Mouse (Mus musculus): ENCODE data around the gene Pnkp. TPM values are rescaled to one million over a fixed set of nuclear protein-coding genes. Genes with fewer than 3 reads are reported as not detected.

Gene Pnkp
- total RNA-seq, 4 experiments from 2014 or later: 17.8 to 20.6 (median 19.6) TPM

- DNase-seq (ENCODE audit: low spot score): no peak
These were observed 30.2 kb upstream of the Pnkp start for GRCm38 (mm10) chr7:44826771-44827170.

DNA sequence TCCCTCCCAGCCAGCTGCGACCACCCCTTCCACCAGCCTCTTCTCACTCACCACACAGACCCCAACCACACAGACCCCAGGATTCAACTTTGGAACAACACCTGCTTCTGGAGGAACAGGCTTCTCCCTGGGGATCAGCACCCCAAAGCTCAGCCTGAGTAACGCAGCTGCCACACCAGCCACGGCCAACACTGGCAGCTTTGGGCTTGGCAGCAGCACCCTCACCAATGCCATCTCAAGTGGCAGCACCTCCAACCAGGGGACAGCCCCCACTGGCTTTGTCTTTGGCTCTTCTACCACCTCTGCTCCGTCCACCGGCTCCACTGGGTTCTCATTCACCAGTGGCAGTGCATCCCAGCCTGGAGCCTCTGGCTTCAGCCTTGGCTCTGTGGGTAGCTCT, 28.2 kb upstream of the Pnkp start:
- DNase-seq (ENCODE audit: low spot score): no peak

DNA sequence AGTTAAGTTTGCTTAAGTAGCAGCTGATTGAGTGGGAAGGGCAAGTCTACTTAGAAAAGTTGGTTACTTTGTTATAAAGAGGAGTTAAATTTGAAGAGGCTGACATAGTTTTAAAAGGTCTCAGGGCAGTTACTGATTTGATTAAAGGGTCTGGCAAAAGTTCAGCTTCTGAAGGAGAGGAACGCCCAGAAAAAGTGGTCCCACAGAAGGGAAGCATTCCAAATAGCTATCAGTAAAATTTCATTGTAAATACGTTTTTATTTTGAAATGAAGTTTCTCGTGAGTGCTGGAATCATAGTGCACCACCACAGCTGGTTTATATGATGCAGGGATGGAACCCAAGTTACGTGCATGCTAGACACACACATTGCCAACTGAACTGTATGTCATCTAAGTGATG, 24.2 kb upstream of the Pnkp start:
- DNase-seq (ENCODE audit: low spot score): no peak

DNA sequence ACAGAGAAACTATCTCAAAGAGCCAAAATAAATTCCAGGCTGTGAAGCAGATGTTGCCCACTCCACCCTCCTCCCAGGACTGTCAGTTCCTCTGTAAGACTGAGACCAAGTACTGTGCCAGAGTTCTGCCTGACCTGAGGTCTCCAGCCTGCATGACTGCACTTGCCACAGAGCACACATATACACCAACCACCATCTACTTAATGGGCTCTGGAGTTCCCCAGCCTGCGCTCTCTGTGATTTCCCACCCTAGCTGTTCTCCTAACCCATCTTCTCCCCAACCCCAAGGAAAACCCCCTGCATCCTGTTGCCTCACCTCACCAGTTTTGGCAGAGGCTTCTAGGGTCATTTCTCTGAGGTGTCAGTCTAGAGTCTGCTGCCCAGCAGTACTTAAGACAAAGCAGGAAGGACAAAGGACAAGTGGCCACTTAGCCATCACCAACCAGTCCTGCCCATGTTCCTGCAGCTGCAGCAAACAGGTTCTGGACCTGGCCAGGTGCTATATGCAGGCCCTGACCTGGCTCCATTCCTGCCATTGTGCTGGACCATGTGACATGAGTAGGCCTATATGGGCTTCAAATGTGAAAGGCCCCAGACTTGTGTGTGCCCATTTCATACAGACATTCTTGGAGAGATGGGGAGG, 21.4 kb upstream of the Pnkp start:
- DNase-seq (ENCODE audit: low spot score): no peak

DNA sequence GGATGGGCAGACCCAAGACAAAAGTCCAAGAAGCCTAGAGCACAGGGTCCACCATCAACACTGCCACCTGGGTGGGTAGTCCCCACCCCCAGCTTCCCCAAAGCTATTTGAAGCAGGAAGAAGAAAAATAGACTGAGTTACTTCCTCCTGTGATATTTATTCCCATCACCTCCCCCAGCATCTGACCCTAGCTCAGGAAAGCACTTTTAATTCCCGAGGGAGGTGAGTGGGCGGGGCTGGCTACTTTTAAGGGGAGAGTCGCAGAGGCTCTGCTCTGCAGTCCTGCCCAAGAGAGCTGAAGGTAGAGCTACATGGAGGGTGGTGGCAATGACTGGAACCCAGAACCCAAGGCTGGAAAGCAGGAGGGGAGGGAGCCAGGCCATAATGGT, 20.9 kb upstream of the Pnkp start:
- no peak for DNase-seq (ENCODE audit: low spot score)

GRCm38 (mm10) chr7:44836423-44837053, 20.4 kb upstream of the Pnkp start:
- no peak for DNase-seq (ENCODE audit: low spot score)

DNA sequence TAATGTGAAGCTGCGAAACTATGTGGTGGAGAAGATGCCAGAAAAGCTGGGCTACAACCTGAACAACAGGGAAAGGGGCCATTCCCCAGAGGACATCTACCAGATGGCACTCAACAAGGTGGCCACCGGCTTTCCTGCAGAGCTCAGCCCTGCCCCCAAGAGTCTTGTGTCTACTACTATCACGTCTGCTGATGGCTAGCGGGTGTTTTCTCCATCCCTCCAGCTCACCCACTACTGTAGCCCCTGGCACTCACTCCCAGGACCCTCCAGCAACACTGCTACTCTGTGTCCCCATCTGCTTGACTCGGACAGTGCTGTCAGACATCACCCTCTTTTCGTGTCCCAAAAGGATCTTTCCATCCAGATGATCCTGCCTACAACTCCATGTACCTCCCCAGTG, 18.9 kb upstream of the Pnkp start:
- DNase-seq (ENCODE audit: low spot score): no peak

DNA sequence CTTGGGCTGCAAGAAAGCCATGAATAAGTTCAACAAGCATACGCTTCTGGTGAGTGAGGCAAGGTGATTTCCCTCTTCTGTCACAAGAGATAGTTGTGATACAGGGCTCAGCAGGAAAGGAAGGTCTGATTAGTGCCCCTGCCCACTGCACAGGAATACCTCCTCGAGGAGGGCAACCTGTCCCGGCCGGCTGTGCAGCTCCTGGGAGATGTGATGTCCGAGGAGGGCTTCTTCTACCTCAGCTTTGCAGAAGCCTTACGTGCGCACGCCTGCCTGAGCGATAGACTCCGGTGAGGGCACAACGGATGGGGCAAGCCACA, 17.8 kb upstream of the Pnkp start:
- DNase-seq (ENCODE audit: low spot score): no peak

DNA sequence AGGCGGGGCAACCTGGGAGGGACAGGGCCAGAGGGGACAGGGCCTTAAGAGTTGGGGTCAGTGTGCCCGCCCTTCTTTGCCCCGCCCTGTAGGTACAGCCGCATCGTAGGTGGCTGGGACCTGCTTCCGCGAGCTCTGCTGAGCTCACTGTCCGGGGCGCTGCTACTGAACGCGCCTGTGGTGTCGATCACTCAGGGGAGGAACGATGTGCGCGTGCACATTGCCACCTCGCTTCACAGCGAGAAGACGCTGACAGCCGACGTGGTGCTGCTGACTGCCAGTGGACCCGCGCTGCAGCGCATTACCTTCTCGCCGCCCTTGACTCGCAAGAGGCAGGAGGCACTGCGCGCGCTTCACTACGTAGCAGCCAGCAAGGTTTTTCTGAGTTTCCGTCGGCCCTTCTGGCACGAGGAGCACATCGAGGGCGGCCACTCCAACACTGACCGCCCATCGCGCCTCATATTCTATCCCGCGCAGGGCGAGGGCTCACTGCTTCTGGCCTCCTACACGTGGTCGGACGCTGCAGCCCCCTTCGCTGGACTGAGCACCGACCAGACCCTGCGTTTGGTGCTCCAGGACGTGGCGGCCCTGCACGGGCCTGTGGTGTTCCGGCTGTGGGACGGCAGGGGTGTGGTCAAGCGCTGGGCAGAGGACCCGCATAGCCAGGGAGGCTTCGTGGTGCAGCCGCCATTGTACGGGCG, 17.3 kb upstream of the Pnkp start:
- DNase-seq (ENCODE audit: low spot score): no peak

DNA sequence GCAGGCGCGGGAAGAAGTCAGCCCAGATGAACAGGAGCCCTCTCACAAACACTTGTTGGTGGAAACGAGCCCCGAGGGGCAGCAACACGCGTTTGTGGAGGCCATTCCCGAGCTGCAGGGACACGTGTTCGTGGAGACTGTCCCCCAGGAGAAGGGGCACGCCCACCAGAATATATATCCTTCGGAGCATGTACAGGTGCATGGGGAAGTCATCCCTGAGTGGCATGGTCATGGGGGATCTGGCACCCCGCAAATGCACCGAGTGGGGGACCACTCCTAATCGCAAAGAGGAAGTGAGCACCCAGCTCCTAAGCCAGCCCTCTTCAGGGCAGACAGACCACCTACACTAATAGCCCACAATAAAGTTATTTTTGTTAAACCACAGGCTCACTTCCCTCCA, 16.5 kb upstream of the Pnkp start:
- DNase-seq (ENCODE audit: low spot score): no peak

DNA sequence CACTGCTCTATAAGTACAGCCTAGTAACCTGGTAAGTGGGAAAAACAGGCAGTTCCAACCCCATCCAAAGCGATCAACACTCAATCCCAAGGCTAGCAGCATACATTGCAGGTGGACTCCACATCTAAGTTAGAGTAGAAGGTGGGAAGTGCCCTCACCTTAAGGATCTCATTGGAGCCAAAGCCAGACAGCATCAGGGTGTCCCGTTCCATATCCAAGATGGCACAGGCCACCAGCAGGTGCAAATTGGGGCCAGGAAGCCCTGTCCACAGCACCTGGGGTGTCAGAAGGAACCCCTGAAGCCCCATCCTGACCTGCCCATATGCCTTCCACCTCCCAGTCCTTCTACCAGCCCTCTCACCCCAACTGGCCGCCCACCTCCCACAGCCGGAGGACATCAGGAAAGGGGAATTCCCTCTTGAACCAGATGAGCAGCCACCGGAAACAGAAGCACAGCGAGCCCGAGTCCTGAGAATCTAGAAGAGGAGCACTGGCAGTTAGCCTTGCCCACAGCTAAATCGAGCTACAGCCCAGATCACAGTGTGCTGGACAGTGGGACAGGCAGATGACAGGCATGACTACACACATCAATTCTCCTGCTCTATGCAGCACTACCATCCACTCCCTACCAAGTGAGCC, 15.0 kb upstream of the Pnkp start:
- DNase-seq (ENCODE audit: low spot score): no peak

- no peak for DNase-seq (ENCODE audit: low spot score)
These were observed 11.9 kb upstream of the Pnkp start for GRCm38 (mm10) chr7:44845006-44845405.

GRCm38 (mm10) chr7:44846804-44847203, 10.1 kb upstream of the Pnkp start:
- DNase-seq (ENCODE audit: low spot score): no peak

DNA sequence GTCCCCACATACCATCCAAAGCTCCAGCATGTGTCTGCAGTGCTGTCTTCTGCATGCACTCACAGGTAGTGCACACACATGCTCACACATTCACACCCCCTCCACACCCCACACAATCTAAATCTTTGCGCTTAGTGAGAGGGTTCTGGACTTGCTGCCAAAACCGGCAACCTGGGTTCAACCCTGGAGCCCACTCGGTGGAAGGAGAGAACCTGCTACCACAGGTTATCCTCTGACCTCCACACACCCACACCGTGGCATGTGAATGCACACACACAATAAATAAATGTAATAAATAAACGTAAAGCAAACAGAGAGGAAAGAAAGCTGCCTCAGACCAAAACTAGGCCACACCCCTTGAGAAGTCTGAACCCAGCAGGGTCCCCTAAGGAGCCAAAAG, 9.2 kb upstream of the Pnkp start:
- DNase-seq (ENCODE audit: low spot score): no peak

GRCm38 (mm10) chr7:44848561-44849415, 8.2 kb upstream of the Pnkp start, which contains the start of the genes Akt1s1 and Tbc1d17:
Gene Akt1s1, plus strand, starts transcription at chr7:44848991.
Gene Tbc1d17, minus strand, starts transcription at chr7:44849079.
- DNase-seq (ENCODE audit: low spot score): peak; percentile 100

DNA sequence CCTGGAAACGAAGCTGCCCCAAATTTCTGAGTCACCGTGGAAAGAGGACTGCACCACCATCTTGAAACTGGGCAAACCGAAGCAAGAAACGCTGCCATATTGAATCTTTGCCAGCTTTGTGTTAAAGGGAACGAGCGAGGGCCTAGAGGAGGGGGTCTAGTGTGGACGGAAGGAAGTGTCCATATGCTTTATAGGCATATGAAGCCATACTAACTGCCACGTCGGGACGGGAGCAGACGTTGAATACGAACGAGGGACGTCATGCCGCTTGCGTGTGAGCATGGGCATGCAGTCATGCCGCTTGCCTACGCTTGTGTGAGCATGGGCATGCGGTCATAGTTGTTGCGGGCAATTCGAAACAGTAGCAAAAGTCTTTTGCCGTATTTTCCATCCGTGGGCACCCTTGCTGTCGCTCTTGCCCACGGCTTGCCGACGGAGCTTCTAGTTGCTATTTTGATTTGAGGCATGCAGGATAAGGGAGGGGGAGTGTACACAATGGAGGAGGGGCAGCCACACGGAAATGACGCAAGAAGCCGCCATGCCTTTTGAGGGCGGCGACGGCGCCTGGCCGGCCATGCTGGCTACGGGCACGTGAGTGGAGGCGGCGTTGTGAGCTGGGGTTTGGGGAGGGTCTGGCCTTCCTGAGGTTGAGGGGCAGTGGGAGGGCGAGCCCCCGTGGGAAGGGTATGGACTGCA, 7.4 kb upstream of the Pnkp start:
- DNase-seq (ENCODE audit: low spot score): peak; percentile 93

DNA sequence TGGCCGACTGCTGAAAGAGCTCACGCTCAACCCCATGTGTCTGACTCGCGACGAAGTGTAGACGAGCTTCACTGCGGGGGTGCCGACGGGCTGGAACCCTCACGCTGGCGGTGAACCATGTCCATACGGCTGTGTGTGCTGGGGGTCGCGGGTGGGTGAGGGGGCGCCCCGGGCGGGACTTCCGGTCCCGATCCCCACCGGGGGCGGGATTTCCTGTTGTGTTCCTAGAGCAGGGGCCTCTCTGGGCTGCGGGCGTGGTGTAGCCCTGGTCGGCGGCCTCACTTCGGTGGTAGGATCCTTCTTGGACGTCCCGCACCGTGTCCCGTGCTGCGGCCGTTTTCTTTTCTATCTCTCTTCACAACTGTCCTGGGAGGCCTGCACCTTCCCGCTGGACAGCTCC, 6.8 kb upstream of the Pnkp start:
- no peak for DNase-seq (ENCODE audit: low spot score)

GRCm38 (mm10) chr7:44850789-44851624, 5.9 kb upstream of the Pnkp start:
- DNase-seq (ENCODE audit: low spot score): no peak

DNA sequence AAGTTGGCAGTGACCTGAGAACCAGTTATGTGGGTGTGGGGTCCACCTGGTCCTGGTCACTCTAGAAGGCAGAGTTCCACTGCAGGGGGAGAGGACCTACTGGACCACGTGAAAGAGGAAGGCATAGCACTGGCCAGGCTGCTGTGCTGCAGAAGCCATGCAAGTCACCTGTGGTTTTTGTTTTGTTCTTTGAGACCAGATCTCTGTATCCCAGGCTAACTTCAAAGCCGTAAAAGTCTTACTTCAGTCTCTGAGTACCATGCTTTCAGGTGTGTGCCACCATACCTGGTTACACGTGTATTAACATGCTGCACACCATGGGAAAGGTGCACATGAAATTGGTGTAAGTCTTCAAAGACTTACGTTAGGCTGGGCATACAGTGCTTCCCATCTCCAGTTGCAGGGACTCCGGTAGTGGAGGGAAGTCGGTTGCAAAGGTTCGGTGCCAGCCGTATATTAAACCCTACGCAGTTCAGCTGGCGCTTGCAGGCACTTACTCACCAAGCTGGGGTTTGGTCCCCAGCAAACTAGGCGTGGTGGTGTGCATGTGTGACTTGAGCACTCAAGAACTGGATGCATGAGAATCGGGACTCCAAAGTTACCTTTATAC, 5.2 kb upstream of the Pnkp start:
- no peak for DNase-seq (ENCODE audit: low spot score)
